Mouse (Mus musculus): Measurements from ENCODE around the gene Sox8. TPM values are rescaled to one million over a fixed set of nuclear protein-coding genes. Genes with fewer than 3 reads are reported as not detected.

Gene Sox8
- not detected for polyA plus RNA-seq (2014; fragmentation: Illumina TruSeq; extraction: RNeasy Lipid Tissue Mini Kit (QIAGEN cat#74804); ENCODE audit: low replicate concordance)

GRCm38 (mm10) chr17:25570648-25571452 lies at the start of gene Sox8:
Sox8 (minus strand) TSS chr17:25570686.

DNA sequence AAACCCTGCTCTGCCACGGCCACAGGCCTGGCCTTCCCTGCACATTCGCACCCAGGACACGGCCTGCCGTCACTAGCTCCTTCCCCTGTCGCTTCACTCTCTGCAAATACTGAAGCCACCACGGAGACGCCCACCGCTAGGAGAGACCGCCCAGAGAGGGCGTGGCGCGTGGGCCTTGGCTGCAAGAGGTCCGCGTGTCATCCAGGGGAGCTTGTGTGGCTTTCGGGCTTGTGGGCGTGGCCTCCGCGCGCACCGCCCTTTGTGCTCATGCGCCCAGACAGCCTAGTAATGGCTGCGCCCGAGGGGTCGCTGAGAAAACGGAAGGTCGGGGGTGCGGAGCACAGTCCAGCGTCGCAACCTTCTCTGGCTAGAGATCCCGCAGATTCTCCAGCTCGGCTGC lies 8.4 kb upstream of the Sox8 start, which contains the start of gene Lmf1:
Lmf1 (plus strand) TSS at position 166 of the 400 bp plus-strand sequence.

Other genes starting within 250 kb of the Sox8 start
- not detected for gene Tpsab1, start 225.1 kb downstream of the Sox8 start, polyA plus RNA-seq (2014; fragmentation: Illumina TruSeq; extraction: RNeasy Lipid Tissue Mini Kit (QIAGEN cat#74804); ENCODE audit: low replicate concordance)
- not detected for gene Tpsb2, start 204.4 kb downstream of the Sox8 start, polyA plus RNA-seq (2014; fragmentation: Illumina TruSeq; extraction: RNeasy Lipid Tissue Mini Kit (QIAGEN cat#74804); ENCODE audit: low replicate concordance)
- gene Tpsg1, start 201.4 kb downstream of the Sox8 start, polyA plus RNA-seq (2014; fragmentation: Illumina TruSeq; extraction: RNeasy Lipid Tissue Mini Kit (QIAGEN cat#74804); ENCODE audit: low replicate concordance): 1.7 TPM
- 0.78 TPM for gene Cacna1h, start 136.9 kb downstream of the Sox8 start, polyA plus RNA-seq (2014; fragmentation: Illumina TruSeq; extraction: RNeasy Lipid Tissue Mini Kit (QIAGEN cat#74804); ENCODE audit: low replicate concordance)
- not detected for gene Tekt4, start 116.1 kb downstream of the Sox8 start, polyA plus RNA-seq (2014; fragmentation: Illumina TruSeq; extraction: RNeasy Lipid Tissue Mini Kit (QIAGEN cat#74804); ENCODE audit: low replicate concordance)
- gene Sstr5, start 73.4 kb downstream of the Sox8 start, polyA plus RNA-seq (2014; fragmentation: Illumina TruSeq; extraction: RNeasy Lipid Tissue Mini Kit (QIAGEN cat#74804); ENCODE audit: low replicate concordance): not detected
- 0.15 TPM for gene Lmf1, start 8.4 kb upstream of the Sox8 start, polyA plus RNA-seq (2014; fragmentation: Illumina TruSeq; extraction: RNeasy Lipid Tissue Mini Kit (QIAGEN cat#74804); ENCODE audit: low replicate concordance)
- gene Gng13, start 146.5 kb upstream of the Sox8 start, polyA plus RNA-seq (2014; fragmentation: Illumina TruSeq; extraction: RNeasy Lipid Tissue Mini Kit (QIAGEN cat#74804); ENCODE audit: low replicate concordance): not detected
- gene Chtf18, start 156.7 kb upstream of the Sox8 start, polyA plus RNA-seq (2014; fragmentation: Illumina TruSeq; extraction: RNeasy Lipid Tissue Mini Kit (QIAGEN cat#74804); ENCODE audit: low replicate concordance): not detected
- gene Rpusd1, start 157.0 kb upstream of the Sox8 start, polyA plus RNA-seq (2014; fragmentation: Illumina TruSeq; extraction: RNeasy Lipid Tissue Mini Kit (QIAGEN cat#74804); ENCODE audit: low replicate concordance): not detected
- not detected for gene Mslnl, start 165.4 kb upstream of the Sox8 start, polyA plus RNA-seq (2014; fragmentation: Illumina TruSeq; extraction: RNeasy Lipid Tissue Mini Kit (QIAGEN cat#74804); ENCODE audit: low replicate concordance)
- gene Msln, start 183.7 kb upstream of the Sox8 start, polyA plus RNA-seq (2014; fragmentation: Illumina TruSeq; extraction: RNeasy Lipid Tissue Mini Kit (QIAGEN cat#74804); ENCODE audit: low replicate concordance): not detected
- 0.67 TPM for gene Narfl, start 203.1 kb upstream of the Sox8 start, polyA plus RNA-seq (2014; fragmentation: Illumina TruSeq; extraction: RNeasy Lipid Tissue Mini Kit (QIAGEN cat#74804); ENCODE audit: low replicate concordance)
- gene Haghl, start 215.0 kb upstream of the Sox8 start, polyA plus RNA-seq (2014; fragmentation: Illumina TruSeq; extraction: RNeasy Lipid Tissue Mini Kit (QIAGEN cat#74804); ENCODE audit: low replicate concordance): not detected
- not detected for gene Ccdc78, start 215.9 kb upstream of the Sox8 start, polyA plus RNA-seq (2014; fragmentation: Illumina TruSeq; extraction: RNeasy Lipid Tissue Mini Kit (QIAGEN cat#74804); ENCODE audit: low replicate concordance)
- not detected for gene Fam173a, start 222.2 kb upstream of the Sox8 start, polyA plus RNA-seq (2014; fragmentation: Illumina TruSeq; extraction: RNeasy Lipid Tissue Mini Kit (QIAGEN cat#74804); ENCODE audit: low replicate concordance)
- gene AC134908.4, start 225.0 kb upstream of the Sox8 start, polyA plus RNA-seq (2014; fragmentation: Illumina TruSeq; extraction: RNeasy Lipid Tissue Mini Kit (QIAGEN cat#74804); ENCODE audit: low replicate concordance): not detected
- not detected for gene Metrn, start 226.4 kb upstream of the Sox8 start, polyA plus RNA-seq (2014; fragmentation: Illumina TruSeq; extraction: RNeasy Lipid Tissue Mini Kit (QIAGEN cat#74804); ENCODE audit: low replicate concordance)
- 0.67 TPM for gene Fbxl16, start 238.4 kb upstream of the Sox8 start, polyA plus RNA-seq (2014; fragmentation: Illumina TruSeq; extraction: RNeasy Lipid Tissue Mini Kit (QIAGEN cat#74804); ENCODE audit: low replicate concordance)

All from small intestine, adult 10 weeks (tissue).